Mouse (Mus musculus) MEL (cell line): ENCODE results near the gene Lrrc74a. TPM values are rescaled to one million over a fixed set of nuclear protein-coding genes. Genes with fewer than 3 reads are reported as not detected.

Experiments
- DNase-seq: peaks from one replicate; pipeline ENCODE4 v3.0.0; 2011; ENCODE audit warnings: low read depth, low spot score
- H3K27ac ChIP-seq: 2 replicates; pipeline ENCODE4 v1.5.1; 2012; ENCODE audit warnings: low read depth, mild to moderate bottlenecking, control low read depth, low read length, moderate library complexity; ENCODE audit not compliant: control insufficient read depth
- H3K27me3 ChIP-seq, 2 experiments: fragments of 150-350 bp in 1 of 2; sonication (generic) in 1 of 2; 2 replicates each; pipeline ENCODE4 v1.6.1; 2012; ENCODE audit warnings: low read length in 2 of 2, mild to moderate bottlenecking in 2 of 2, improper control_type of control experiment in 1 of 2, moderate library complexity in 1 of 2; ENCODE audit not compliant: insufficient read depth in 2 of 2, control insufficient read depth in 1 of 2
- H3K36me3 ChIP-seq, 2 experiments: 2 replicates each; pipeline ENCODE4 v1.6.1; 2012 to 2014; ENCODE audit warnings: low read length in 2 of 2, improper control_type of control experiment in 1 of 2, inconsistent platforms in 1 of 2, mild to moderate bottlenecking in 1 of 2; ENCODE audit not compliant: insufficient read depth in 2 of 2, control insufficient read depth in 1 of 2
- H3K4me1 ChIP-seq, 2 experiments: fragments of 150-350 bp in 1 of 2; sonication (generic) in 1 of 2; 2 replicates each; pipeline ENCODE4 v1.6.1; 2012; ENCODE audit warnings: low read length in 2 of 2, improper control_type of control experiment in 1 of 2, mild to moderate bottlenecking in 1 of 2; ENCODE audit not compliant: insufficient read depth in 2 of 2, control insufficient read depth in 1 of 2
- H3K4me3 ChIP-seq, 2 experiments: fragments of 150-350 bp in 1 of 2; sonication (generic) in 1 of 2; 2 replicates each; pipeline ENCODE4 v1.5.1; 2012; ENCODE audit warnings: low read depth in 2 of 2, low read length in 2 of 2, mild to moderate bottlenecking in 2 of 2, moderate library complexity in 2 of 2, control low read depth in 1 of 2, improper control_type of control experiment in 1 of 2; ENCODE audit not compliant: control insufficient read depth in 1 of 2, insufficient read depth in 1 of 2
- H3K79me2 ChIP-seq: 2 replicates; pipeline ENCODE4 v1.6.1; 2012; ENCODE audit warnings: mild to moderate bottlenecking, low read length, moderate library complexity; ENCODE audit not compliant: control insufficient read depth, poor library complexity, insufficient read depth
- H3K9ac ChIP-seq: 2 replicates; pipeline ENCODE4 v1.6.1; 2012; ENCODE audit warnings: low read depth, mild to moderate bottlenecking, control low read depth, low read length, moderate library complexity; ENCODE audit not compliant: control insufficient read depth, poor library complexity, severe bottlenecking
- H3K9me3 ChIP-seq: fragments of 150-350 bp; sonication (generic); replicated peaks from 2 replicates; pipeline ENCODE4 v1.6.1; 2012; ENCODE audit warnings: mild to moderate bottlenecking, low read length, improper control_type of control experiment, moderate library complexity; ENCODE audit not compliant: insufficient read depth
- BHLHE40 ChIP-seq: IDR thresholded peaks from 2 replicates; pipeline ENCODE4 v1.6.1; 2012; ENCODE audit warnings: low read depth, mild to moderate bottlenecking, inconsistent platforms, low read length, improper control_type of control experiment, borderline replicate concordance
- CHD1 ChIP-seq: IDR thresholded peaks from 2 replicates; pipeline ENCODE4 v1.6.1; 2012; ENCODE audit warnings: low read depth, mild to moderate bottlenecking, inconsistent platforms, low read length, improper control_type of control experiment
- CTCF ChIP-seq, 3 experiments: IDR thresholded peaks in 2 of 3; conservative IDR thresholded peaks in 1 of 3; 2 replicates each; pipeline ENCODE4 v1.5.1; 2011 to 2012; ENCODE audit warnings: low read length in 3 of 3, low read depth in 2 of 3, mild to moderate bottlenecking in 2 of 3, improper control_type of control experiment in 1 of 3, inconsistent platforms in 1 of 3, mixed read lengths in 1 of 3, moderate library complexity in 1 of 3; ENCODE audit not compliant: control insufficient read depth in 1 of 3, insufficient read depth in 1 of 3, poor library complexity in 1 of 3, severe bottlenecking in 1 of 3
- EP300 ChIP-seq, 2 experiments: IDR thresholded peaks; 2 replicates each; pipeline ENCODE4 v1.6.1; 2011; ENCODE audit warnings: improper control_type of control experiment in 2 of 2, low read length in 2 of 2, low read depth in 1 of 2, mild to moderate bottlenecking in 1 of 2
- ETS1 ChIP-seq: IDR thresholded peaks from 2 replicates; pipeline ENCODE4 v1.6.1; 2012; ENCODE audit warnings: low read depth, mild to moderate bottlenecking, inconsistent platforms, low read length, improper control_type of control experiment, moderate library complexity
- GATA1 ChIP-seq: IDR thresholded peaks from 2 replicates; pipeline ENCODE4 v1.6.1; 2011; ENCODE audit warnings: low read depth, low read length, improper control_type of control experiment
- MAFK ChIP-seq: IDR thresholded peaks from 2 replicates; pipeline ENCODE4 v1.6.1; 2011; ENCODE audit warnings: low read depth, mild to moderate bottlenecking, low read length, improper control_type of control experiment, borderline replicate concordance
- MAX ChIP-seq: IDR thresholded peaks from 2 replicates; pipeline ENCODE4 v1.6.1; 2011; ENCODE audit warnings: low read length, improper control_type of control experiment
- MEF2A ChIP-seq: IDR thresholded peaks from 2 replicates; pipeline ENCODE4 v1.6.1; 2014; ENCODE audit warnings: low read depth, mild to moderate bottlenecking, inconsistent platforms, low read length, improper control_type of control experiment; ENCODE audit not compliant: poor library complexity, insufficient replicate concordance, severe bottlenecking; ENCODE audit errors: extremely low read depth
- MXI1 ChIP-seq: IDR thresholded peaks from 2 replicates; pipeline ENCODE4 v1.6.1; 2011; ENCODE audit warnings: mild to moderate bottlenecking, low read depth, low read length, improper control_type of control experiment
- MYB ChIP-seq: IDR thresholded peaks from 2 replicates; pipeline ENCODE4 v1.6.1; 2011; ENCODE audit warnings: mild to moderate bottlenecking, low read depth, low read length, improper control_type of control experiment
- MYC ChIP-seq: IDR thresholded peaks from 2 replicates; pipeline ENCODE4 v1.6.1; 2011; ENCODE audit warnings: low read depth, mild to moderate bottlenecking, low read length, improper control_type of control experiment, moderate library complexity
- POLR2AphosphoS2 ChIP-seq: IDR thresholded peaks from 2 replicates; pipeline ENCODE4 v1.6.1; 2011; ENCODE audit warnings: low read length, improper control_type of control experiment
- RAD21 ChIP-seq: IDR thresholded peaks from 2 replicates; pipeline ENCODE4 v1.6.1; 2011; ENCODE audit warnings: mild to moderate bottlenecking, low read depth, low read length, improper control_type of control experiment
- RCOR1 ChIP-seq: IDR thresholded peaks from 2 replicates; pipeline ENCODE4 v1.6.1; 2012; ENCODE audit warnings: low read depth, mild to moderate bottlenecking, inconsistent platforms, low read length, improper control_type of control experiment
- SIN3A ChIP-seq: IDR thresholded peaks from 2 replicates; pipeline ENCODE4 v1.6.1; 2012; ENCODE audit warnings: low read length, improper control_type of control experiment, inconsistent platforms
- SMC3 ChIP-seq: IDR thresholded peaks from 2 replicates; pipeline ENCODE4 v1.6.1; 2011; ENCODE audit warnings: low read depth, low read length, improper control_type of control experiment
- TAL1 ChIP-seq: IDR thresholded peaks from 2 replicates; pipeline ENCODE4 v1.6.1; 2012; ENCODE audit warnings: mild to moderate bottlenecking, inconsistent platforms, low read length, moderate library complexity, mixed read lengths
- TCF12 ChIP-seq: IDR thresholded peaks from 2 replicates; pipeline ENCODE4 v1.6.1; 2014; ENCODE audit warnings: low read depth, mild to moderate bottlenecking, inconsistent platforms, low read length, improper control_type of control experiment, moderate library complexity
- ZC3H11A ChIP-seq: IDR thresholded peaks from 2 replicates; pipeline ENCODE4 v1.6.1; 2012; ENCODE audit warnings: low read depth, mild to moderate bottlenecking, inconsistent platforms, low read length, improper control_type of control experiment
- ZKSCAN1 ChIP-seq: IDR thresholded peaks from 2 replicates; pipeline ENCODE4 v1.6.1; 2012; ENCODE audit warnings: low read depth, mild to moderate bottlenecking, inconsistent platforms, low read length, improper control_type of control experiment, moderate library complexity
- polyA plus RNA-seq, 2 experiments: library from polyadenylated mRNA; stranded (reverse) in 1 of 2; unstranded in 1 of 2; fragments of >175 nt in 1 of 2; fragments of >200 nt in 1 of 2; gene quantifications; 2 replicates each; pipeline versions ENCODE4 v1.2.1 to v1.2.4; 2012; ENCODE audit warnings: low replicate concordance in 2 of 2, low read depth in 1 of 2; ENCODE audit not compliant: insufficient read length in 2 of 2, insufficient read depth in 1 of 2, missing spikeins in 1 of 2
- total RNA-seq: library from RNA; depleted of rRNA; stranded (reverse); fragments of 300-350 nt; gene quantifications from 2 replicates; pipeline ENCODE4 v1.2.3, GENCODE M21; 2012

Lrrc74a gene
- total and polyA plus RNA-seq, 3 experiments, result not detected

DNA sequence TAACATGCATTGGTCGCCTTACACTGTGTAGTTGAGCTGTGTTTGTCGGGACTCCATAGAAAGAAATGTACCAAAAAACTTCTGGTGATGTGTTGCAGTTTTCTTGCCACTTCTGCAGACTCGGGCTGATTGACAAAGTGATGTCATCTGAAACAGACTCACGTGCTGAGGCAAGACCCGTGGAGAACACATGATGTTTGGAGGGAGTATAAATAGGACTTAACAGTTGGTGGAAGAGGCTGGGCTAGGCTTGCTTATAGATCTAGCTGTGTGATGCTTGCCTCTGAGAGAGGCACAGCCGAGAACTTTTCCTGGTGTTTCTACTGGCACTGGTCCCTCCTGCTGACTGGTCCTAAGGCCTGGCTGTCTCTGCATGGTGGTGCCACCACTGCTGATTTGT lies 29.9 kb downstream of the Lrrc74a start:
- DNase-seq, result no peak
- Histone ChIP-seq H3K4me3 (no peak overlapping the region), H3K79me2 (no peaks in the 10 kb centered on the region), H3K27me3 (no peaks in the 10 kb centered on the region; a peak in 3 of 4 replicates), H3K9ac (no peak overlapping the region), H3K27ac (no peak overlapping the region), H3K4me1 (peaks cover 0 to 8% of the 10 kb centered on the region in 2 experiments; a peak in 3 of 4 replicates), H3K36me3 (peaks cover 0 to 3% of the 10 kb centered on the region in 2 experiments; a peak in 1 of 4 replicates), H3K9me3 (no peaks in the 10 kb centered on the region)
- TF ChIP-seq EP300 (IDR thresholded peaks at IDR 0.05; ENCODE audit: low read depth in 1 of 2, low read length in 2 of 2) (no peak), BHLHE40 (peak; percentile 44; the same call in 1 of the 2 replicates), CHD1 (no peak), ETS1 (0 out of 2 replicates have a peak, but pooled peaks have one; percentile 10)

DNA sequence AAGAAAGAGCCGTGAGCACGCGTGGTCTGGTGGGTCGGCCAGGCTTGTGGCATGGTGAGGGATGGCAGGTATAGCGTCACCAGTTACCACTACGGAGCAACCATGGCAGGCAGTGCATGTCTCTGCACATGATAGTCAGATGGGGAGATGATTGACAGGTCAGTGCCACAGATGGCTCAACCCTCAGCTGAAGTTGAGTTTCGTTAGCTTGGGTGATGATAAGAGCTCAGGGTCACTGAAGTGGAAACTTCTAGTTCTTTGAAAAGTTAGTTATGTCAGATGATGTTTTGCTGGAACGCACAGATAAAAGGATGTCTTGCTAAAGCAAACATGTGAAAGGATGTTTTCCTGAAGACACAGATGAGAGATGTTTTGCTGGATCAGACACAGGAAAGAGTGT lies 32.3 kb downstream of the Lrrc74a start:
- peaks cover 0 to 8% of the 10 kb centered on the region in 2 experiments; a peak in 3 of 4 replicates for H3K4me1 ChIP-seq

DNA sequence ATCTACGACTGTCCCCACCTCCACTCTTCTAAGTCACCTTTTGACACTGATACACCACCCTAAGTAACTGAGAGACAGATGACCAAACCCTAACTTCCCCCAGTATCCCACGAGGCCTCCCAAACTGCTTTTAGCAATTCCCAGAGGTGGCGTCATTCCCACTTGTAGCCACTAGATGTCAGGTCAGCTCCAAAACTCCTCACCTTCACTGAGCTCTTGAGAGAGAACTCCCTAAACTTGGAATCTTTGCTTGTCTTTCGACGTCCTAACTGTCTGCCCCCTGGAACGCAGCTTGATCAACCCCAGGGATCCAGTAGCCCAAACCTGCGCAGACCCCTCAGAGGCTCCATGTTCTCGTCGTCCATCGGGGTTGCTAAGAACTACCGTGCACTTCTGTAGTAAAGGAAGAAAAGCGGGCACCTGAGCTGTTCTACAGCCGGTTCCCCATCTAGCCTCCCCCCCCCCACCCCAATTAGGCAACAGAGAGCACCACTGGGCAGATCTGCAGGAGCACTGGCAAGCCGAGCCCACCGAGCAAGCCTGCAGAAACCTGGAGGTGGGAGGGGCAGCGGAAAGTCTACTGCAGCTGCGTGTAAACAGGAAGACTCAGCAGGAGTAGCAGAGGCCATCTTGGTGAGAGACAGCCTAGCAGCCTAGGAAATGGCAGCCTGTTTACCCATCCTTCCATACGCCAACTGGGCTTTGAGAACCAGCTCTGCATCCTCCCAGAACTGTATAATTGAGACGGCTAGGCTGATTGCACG lies 33.9 kb downstream of the Lrrc74a start:
- Histone ChIP-seq H3K4me1 (peaks cover 0 to 8% of the 10 kb centered on the region in 2 experiments; a peak in 3 of 4 replicates), H3K4me3 (no peak overlapping the region), H3K27me3 (no peaks in the 10 kb centered on the region; a peak in 1 of 4 replicates), H3K36me3 (peaks cover 0 to 3% of the 10 kb centered on the region in 2 experiments; a peak in 1 of 4 replicates), H3K79me2 (no peaks in the 10 kb centered on the region), H3K27ac (no peak overlapping the region), H3K9ac (no peak overlapping the region), H3K9me3 (no peaks in the 10 kb centered on the region)
- DNase-seq, result peak; percentile 70
- TF ChIP-seq POLR2AphosphoS2, result no peak
- TF ChIP-seq CTCF (IDR thresholded peaks at IDR 0.05 in 2 of 3, conservative IDR thresholded peaks at IDR 0.05 in 1 of 3; ENCODE audit: control insufficient read depth in 1 of 3, insufficient read depth in 1 of 3, low read depth in 2 of 3, low read length in 3 of 3, poor library complexity in 1 of 3, severe bottlenecking in 1 of 3), result peak; percentile 71 to 90 (median 82)
- peak; percentile 79 for TF ChIP-seq RAD21
- no peak for TF ChIP-seq MYB
- peak; percentile 64 for TF ChIP-seq ZC3H11A
- TF ChIP-seq SMC3, result peak; percentile 75

More for the DNA sequence above, 32.3 kb downstream of the Lrrc74a start:
- Histone ChIP-seq H3K27me3 (no peaks in the 10 kb centered on the region; a peak in 1 of 4 replicates), H3K4me3 (no peak overlapping the region), H3K9ac (no peak overlapping the region), H3K9me3 (no peaks in the 10 kb centered on the region), H3K36me3 (peaks cover 0 to 3% of the 10 kb centered on the region in 2 experiments; a peak in 1 of 4 replicates), H3K79me2 (no peaks in the 10 kb centered on the region), H3K27ac (peak overlapping the region; percentile 13)
- peak; percentile 81 for DNase-seq
- TF ChIP-seq MAX, result no peak
- peak; percentile 98 for TF ChIP-seq ETS1
- TF ChIP-seq MAFK, result no peak
- TF ChIP-seq SIN3A, result peak; percentile 76
- TF ChIP-seq RCOR1, result 0 out of 2 replicates have a peak, but pooled peaks have one; percentile 29
- peak; percentile 26; the same call in 1 of the 2 replicates for TF ChIP-seq BHLHE40
- TF ChIP-seq TCF12, result peak; percentile 72
- 0 out of 2 replicates have a peak, but pooled peaks have one; percentile 38 for TF ChIP-seq MYC
- peak; percentile 27; the same call in 1 of the 2 replicates for TF ChIP-seq TAL1
- TF ChIP-seq GATA1, result peak; percentile 79
- peak; percentile 37; the same call in 1 of the 2 replicates for TF ChIP-seq MXI1
- TF ChIP-seq MYB, result peak; percentile 71; the same call in 1 of the 2 replicates
- TF ChIP-seq MEF2A, result no peak
- peak; percentile 69 to 81 for TF ChIP-seq EP300 (IDR thresholded peaks at IDR 0.05; ENCODE audit: low read depth in 1 of 2, low read length in 2 of 2)
- no peak for TF ChIP-seq ZKSCAN1
